Comparison of ENCODE assay signal across 13 mouse cellular contexts in the genomic region with DNA sequence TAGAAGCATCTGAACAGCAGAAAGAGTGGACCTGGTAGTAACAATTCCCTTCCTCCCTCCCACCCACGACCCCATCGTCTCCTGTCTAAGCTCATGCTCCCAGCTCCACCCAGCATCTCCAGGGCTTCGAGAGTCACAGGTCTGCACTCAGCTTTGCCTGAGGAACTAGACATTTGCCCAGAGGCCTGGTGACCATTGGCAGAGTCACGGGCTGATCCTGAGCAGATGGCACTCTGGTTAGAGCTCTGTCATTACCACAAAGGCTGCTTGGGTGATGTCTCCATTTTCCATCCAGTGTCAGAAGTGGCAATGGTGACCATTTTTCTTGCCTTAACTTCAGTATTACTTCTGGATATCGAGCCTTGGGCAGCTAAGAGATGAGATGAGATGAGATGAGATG.
DNase-seq lines count a peak whose midpoint lies in the region.
"Had no signal": no experiment of that assay in that cellular context is flagged by ENCODE, and none has a peak within 500 bp of the region (broad histone marks: within the 10 kb centered on the region; RNA-seq: fewer than 3 reads in every experiment).

No protein-coding gene starts in this region.

- DNase-seq in brain, adult 2 months (ENCODE audit: low read depth, low spot score), result peak; percentile 93
- DNase-seq in cerebellum, adult 11-12 months, result peak; percentile 79
- peak; percentile 85 for DNase-seq in cerebellum, adult 9-10 months
- peak; percentile 72 to 80 for DNase-seq in cerebellum, postnatal 25 days
- DNase-seq in frontal cortex, postnatal 14 days (ENCODE audit: low spot score in 2 of 2), result no peak
- DNase-seq in thymus, postnatal 10 days (ENCODE audit: low spot score in 2 of 2), result no peak
- no peak for DNase-seq in right cerebral cortex, postnatal 36 days (ENCODE audit: low spot score in 2 of 2)
- DNase-seq: adrenal gland, postnatal 14 days; gastrocnemius, postnatal 36 days; heart, adult 11 months; heart, postnatal 10 days; heart, postnatal 4 days; kidney, adult 8-10 months had no signal

Comparison
In these comparisons a context has a peak if more than half of its experiments do, and no peak if none do; other contexts are left out.
1. DNase-seq: peak in brain, adult 2 months (single experiment), cerebellum, adult 11-12 months (single experiment), cerebellum, adult 9-10 months (single experiment) and cerebellum, postnatal 25 days (2 of 2); none in frontal cortex, postnatal 14 days (0 of 2), thymus, postnatal 10 days (0 of 2) and right cerebral cortex, postnatal 36 days (0 of 2).